Mouse (Mus musculus) C2C12 (cell line): ENCODE measurements around the gene Hoxa9. TPM values are rescaled to one million over a fixed set of nuclear protein-coding genes. Genes with fewer than 3 reads are reported as not detected.

Experiments used
- H3K27me3 ChIP-seq: one replicate; pipeline ENCODE4 v1.6.1; 2011; ENCODE audit not compliant: control insufficient read depth, insufficient read depth, insufficient read length
- H3K36me3 ChIP-seq: one replicate; pipeline ENCODE4 v1.6.1; 2011; ENCODE audit not compliant: control insufficient read depth, insufficient read depth
- H3K4me3 ChIP-seq: one replicate; pipeline ENCODE4 v1.5.1; 2011; ENCODE audit warnings: mild to moderate bottlenecking, control low read depth; ENCODE audit not compliant: poor library complexity, insufficient read depth, severe bottlenecking
- H3K79me2 ChIP-seq: one replicate; pipeline ENCODE4 v1.6.1; 2011; ENCODE audit not compliant: control insufficient read depth, insufficient read depth
- H3K79me3 ChIP-seq: one replicate; pipeline ENCODE4 v1.6.1; 2011; ENCODE audit warnings: low read depth, control low read depth
- H3ac ChIP-seq: one replicate; pipeline ENCODE3; 2011; ENCODE audit warnings: low read depth; ENCODE audit not compliant: control insufficient read depth, insufficient read length
- CEBPB ChIP-seq: IDR thresholded peaks from one replicate; pipeline ENCODE4 v1.6.1; 2011; ENCODE audit warnings: low read depth, mild to moderate bottlenecking, control low read depth, moderate library complexity
- CTCF ChIP-seq: IDR thresholded peaks from one replicate; pipeline ENCODE4 v1.5.1; 2011; ENCODE audit not compliant: control insufficient read depth, insufficient read depth, insufficient read length
- FOSL1 ChIP-seq: IDR thresholded peaks from one replicate; pipeline ENCODE4 v1.8.0; 2011; ENCODE audit warnings: mild to moderate bottlenecking, low read length; ENCODE audit not compliant: poor library complexity, insufficient read depth, severe bottlenecking
- MAX ChIP-seq: IDR thresholded peaks from one replicate; pipeline ENCODE4 v1.6.1; 2011; ENCODE audit warnings: mild to moderate bottlenecking, control low read depth
- MYOD1 ChIP-seq: IDR thresholded peaks from one replicate; pipeline ENCODE4 v1.6.1; 2011; ENCODE audit warnings: low read depth; ENCODE audit not compliant: control insufficient read depth, insufficient read length
- MYOG ChIP-seq: IDR thresholded peaks from one replicate; pipeline ENCODE4 v1.6.1; 2011; ENCODE audit not compliant: control insufficient read depth, insufficient read length; ENCODE audit errors: extremely low read depth
- USF1 ChIP-seq: IDR thresholded peaks from one replicate; pipeline ENCODE4 v1.6.1; 2011; ENCODE audit warnings: low read depth, mild to moderate bottlenecking, control low read depth, moderate library complexity
- polyA plus RNA-seq: library from polyadenylated mRNA; unstranded; fragments of >200 nt; fragmentation: generic; extraction: Trizol; gene quantifications from one replicate; pipeline ENCODE4 v1.2.1, GENCODE M21; 2012; ENCODE audit warnings: missing spikeins

Hoxa9 gene
- polyA plus RNA-seq, 1 experiment = 19.3 TPM

DNA sequence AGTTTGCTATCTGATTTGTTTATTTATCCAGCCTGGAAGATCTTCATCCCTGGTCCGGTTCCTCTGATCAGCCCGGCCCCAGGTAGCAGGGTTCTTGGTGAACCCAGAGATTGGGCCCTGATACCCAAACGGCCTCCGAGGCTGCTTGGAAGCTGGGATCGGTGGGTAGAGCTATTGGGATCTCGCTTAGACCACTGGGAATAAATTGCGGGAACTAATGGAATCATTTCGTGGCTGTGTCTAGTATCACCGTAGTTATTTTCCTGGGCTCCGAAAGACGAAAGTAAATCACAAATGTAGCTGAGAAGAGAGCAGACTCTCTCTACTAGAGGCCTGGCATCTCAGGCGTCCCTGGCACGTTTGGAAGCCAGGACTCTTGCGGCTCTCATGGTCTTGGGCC, 25.7 kb downstream of the Hoxa9 start:
- Histone ChIP-seq H3K27me3 (no peaks in the 10 kb centered on the region), H3ac (no peak overlapping the region), H3K79me2 (peaks cover 34% of the 10 kb centered on the region), H3K36me3 (peaks cover 41% of the 10 kb centered on the region), H3K79me3 (peaks cover 16% of the 10 kb centered on the region), H3K4me3 (no peak overlapping the region)
- TF ChIP-seq MAX (no peak), CTCF (no peak), CEBPB (no peak), MYOG (no peak), FOSL1 (no peak), USF1 (no peak), MYOD1 (no peak)

DNA sequence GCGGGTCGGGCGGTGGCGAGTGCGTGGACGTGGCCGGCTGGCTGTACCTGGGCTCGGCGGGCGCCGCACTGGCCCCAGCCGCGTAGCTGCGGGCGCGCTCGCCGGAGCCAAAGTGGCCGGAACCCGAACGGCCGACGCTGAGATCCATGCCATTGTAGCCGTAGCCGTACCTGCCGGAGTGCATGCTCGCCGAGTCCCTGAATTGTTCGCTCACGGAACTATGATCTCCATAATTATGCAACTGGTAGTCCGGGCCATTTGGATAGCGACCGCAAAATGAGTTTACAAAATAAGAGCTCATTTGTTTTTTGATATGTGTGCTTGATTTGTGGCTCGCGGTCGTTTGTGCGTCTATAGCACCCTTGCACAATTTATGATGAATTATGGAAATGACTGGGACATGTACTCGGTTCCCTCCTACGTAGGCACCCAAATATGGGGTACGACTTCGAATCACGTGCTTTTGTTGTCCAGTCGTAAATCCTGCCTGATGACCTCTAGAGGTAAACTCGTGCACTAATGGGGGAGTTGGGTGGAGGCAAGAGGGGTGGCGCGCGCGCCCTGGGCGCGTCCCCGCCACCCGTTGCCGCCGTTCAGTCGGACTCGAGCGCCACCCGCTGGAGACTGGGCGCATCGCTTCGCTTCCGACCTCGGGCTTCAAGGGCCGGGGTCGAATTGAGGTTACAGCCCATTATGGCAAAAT, 26.7 kb downstream of the Hoxa9 start, which contains the start of gene Hoxa5:
TSS of gene Hoxa5 (minus strand) at position 538 of the 703 bp plus-strand sequence.
- H3K4me3 ChIP-seq = no peak within 1 kb of the TSS
- H3ac ChIP-seq = no peak within 1 kb of the TSS
- H3K79me2 ChIP-seq = peaks cover 24% of the 10 kb centered on the region
- peaks cover 6% of the 10 kb centered on the region for H3K79me3 ChIP-seq
- H3K36me3 ChIP-seq = peaks cover 46% of the 10 kb centered on the region
- TF ChIP-seq USF1 (no peak), FOSL1 (no peak), MAX (no peak), CTCF (no peak), MYOD1 (no peak), MYOG (no peak), CEBPB (no peak)
- no peaks in the 10 kb centered on the region for H3K27me3 ChIP-seq

DNA sequence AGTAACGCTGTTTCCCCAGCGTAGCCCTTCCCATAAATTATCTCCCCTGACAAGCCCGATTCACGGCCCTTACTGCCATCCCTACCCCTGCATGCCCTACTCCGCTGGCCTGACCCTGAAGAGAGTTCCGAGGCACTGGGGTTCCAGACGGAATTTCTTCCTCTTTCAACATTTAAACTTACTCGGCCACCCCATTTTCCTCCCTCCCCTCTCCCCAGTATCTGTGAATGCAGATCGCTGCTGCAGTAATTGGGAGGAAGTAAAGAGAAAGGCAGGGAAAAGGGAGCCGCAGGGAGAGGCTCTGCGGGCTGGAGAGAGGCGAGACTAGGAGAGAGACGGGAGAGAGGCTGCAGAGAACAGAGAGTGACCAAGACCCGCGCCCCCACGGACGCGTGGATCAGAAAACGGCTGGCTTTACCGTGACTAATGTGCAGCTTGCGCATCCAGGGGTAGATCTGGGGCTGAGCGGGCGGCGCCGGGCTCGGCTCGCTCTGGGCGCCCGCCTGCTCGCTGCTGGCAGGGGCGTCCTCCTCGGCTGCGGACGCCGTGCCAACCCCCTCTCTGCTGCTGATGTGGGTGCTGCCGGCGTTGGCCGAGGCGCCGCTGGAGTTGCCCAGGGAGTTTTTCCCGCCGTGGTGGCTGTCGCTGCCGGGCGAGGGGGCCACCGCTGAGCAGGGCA, 27.4 kb downstream of the Hoxa9 start:
- no peak overlapping the region for H3ac ChIP-seq
- H3K79me2 ChIP-seq = peaks cover 17% of the 10 kb centered on the region
- H3K36me3 ChIP-seq = peaks cover 46% of the 10 kb centered on the region
- TF ChIP-seq FOSL1 (no peak), MYOD1 (no peak), MYOG (no peak), MAX (no peak), CTCF (no peak), USF1 (no peak)
- H3K27me3 ChIP-seq = no peaks in the 10 kb centered on the region
- H3K79me3 ChIP-seq = peaks cover 2% of the 10 kb centered on the region
- H3K4me3 ChIP-seq = no peak overlapping the region

DNA sequence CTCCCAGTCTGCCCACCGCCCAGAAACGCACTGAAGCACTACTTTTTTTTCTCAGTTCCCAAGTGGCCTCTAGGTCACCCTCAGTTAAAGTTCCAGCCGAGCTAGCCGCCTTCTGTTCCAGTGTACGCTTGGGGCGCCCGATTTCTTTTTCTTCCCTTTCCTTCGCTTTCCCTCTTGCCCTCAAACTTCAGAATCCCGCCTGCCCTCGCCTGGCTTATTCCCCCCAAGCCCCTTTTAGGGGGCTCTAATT, 27.8 kb downstream of the Hoxa9 start:
- Histone ChIP-seq H3K36me3 (peaks cover 46% of the 10 kb centered on the region), H3ac (no peak overlapping the region), H3K79me2 (peaks cover 12% of the 10 kb centered on the region), H3K4me3 (no peak overlapping the region), H3K27me3 (no peaks in the 10 kb centered on the region), H3K79me3 (peaks cover 2% of the 10 kb centered on the region)
- no peak for TF ChIP-seq FOSL1
- TF ChIP-seq CEBPB = no peak
- no peak for TF ChIP-seq MYOG
- TF ChIP-seq USF1 = no peak
- TF ChIP-seq MYOD1 = no peak
- no peak for TF ChIP-seq CTCF
- TF ChIP-seq MAX = no peak

DNA sequence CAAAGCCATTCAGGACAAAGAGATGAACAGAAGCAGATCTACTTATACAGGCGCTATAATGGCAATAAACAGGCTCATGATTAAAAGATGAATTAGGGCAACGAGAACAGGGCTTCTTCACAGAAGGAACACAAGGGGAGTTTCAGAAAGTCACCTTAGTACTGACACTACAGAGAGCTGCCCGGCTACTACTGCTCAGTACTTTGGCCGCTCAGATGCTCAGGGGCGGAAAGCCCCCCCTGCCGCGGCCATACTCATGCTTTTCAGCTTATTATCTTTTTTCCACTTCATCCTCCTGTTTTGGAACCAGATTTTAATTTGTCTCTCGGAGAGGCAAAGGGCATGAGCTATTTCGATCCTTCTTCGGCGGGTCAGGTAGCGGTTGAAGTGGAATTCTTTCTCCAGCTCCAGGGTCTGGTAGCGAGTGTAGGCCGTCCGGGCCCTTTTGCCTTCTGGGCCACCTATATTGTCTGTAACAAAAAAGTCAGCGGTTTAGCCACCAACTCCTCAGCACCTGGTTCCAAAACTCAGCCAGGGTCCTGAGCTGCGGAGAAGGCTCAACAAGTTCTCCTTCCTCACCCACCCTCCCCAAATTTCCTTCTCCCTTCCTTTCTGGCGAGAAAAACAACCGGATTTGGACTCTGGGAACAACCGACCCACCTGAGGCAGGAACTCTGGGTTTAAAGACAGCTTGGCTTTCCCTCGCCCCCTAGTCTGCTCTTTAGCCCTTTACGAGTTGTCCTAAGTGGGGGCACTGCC, 28.3 kb downstream of the Hoxa9 start:
- Histone ChIP-seq H3K27me3 (no peaks in the 10 kb centered on the region), H3K4me3 (no peak overlapping the region), H3K79me3 (no peaks in the 10 kb centered on the region), H3K79me2 (peaks cover 7% of the 10 kb centered on the region), H3ac (no peak overlapping the region), H3K36me3 (peaks cover 46% of the 10 kb centered on the region)
- TF ChIP-seq USF1 (no peak), MAX (no peak), CTCF (no peak), MYOD1 (no peak), FOSL1 (no peak), MYOG (no peak)
